Mouse (Mus musculus) fibroblast of lung, adult 2 months (primary cell): ENCODE measurements around the gene Clic1.
A peak's percentile ranks its signal among the peaks of the same experiment; 100 is the strongest.

Experiments
- DNase-seq: peaks from one replicate; pipeline ENCODE4 v3.0.0-alpha.2; 2011; ENCODE audit warnings: low read depth

Gene Clic1

DNA sequence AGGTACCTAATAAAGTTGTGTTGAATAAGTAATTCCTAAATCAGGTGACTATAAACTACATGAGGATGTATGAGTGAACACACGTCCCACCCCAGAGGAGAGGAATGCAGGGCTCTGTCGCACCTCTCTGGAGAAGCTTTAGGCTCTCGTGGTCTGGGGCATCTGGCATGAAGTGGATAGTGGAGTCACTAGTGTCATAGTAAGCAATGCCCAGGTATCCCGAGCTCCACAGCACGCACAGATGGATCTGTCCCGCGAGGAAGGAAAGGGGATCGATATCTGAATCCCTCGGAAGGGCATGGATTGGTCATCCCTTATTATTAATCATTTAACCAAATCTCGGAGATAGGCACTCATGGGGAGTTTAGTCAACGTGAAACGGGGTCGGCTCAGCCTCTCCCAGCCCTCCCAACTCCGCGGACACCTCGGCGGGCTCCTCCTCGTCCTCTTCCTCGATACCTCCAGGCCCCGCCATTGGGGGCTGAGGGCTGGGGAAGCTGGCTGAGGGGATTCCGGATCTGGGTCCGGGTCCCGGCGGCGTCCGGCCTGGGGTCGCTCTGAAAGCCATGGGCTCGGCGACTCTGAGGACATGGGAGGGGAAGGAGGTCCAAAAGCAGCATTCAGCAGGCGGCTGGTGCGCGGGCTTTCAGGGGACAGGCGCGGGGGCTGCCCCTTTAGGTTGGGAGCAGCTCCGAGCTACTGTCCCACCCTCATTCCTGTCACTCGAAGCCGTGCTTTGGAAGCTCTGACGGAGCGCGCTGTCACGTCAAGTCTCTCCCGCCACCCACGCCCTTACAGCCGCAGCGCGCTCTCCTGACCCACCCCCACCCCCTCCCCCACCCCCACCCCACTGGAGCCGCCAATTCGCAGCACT, 3.7 kb upstream of the Clic1 start:
- DNase-seq = no peak

DNA sequence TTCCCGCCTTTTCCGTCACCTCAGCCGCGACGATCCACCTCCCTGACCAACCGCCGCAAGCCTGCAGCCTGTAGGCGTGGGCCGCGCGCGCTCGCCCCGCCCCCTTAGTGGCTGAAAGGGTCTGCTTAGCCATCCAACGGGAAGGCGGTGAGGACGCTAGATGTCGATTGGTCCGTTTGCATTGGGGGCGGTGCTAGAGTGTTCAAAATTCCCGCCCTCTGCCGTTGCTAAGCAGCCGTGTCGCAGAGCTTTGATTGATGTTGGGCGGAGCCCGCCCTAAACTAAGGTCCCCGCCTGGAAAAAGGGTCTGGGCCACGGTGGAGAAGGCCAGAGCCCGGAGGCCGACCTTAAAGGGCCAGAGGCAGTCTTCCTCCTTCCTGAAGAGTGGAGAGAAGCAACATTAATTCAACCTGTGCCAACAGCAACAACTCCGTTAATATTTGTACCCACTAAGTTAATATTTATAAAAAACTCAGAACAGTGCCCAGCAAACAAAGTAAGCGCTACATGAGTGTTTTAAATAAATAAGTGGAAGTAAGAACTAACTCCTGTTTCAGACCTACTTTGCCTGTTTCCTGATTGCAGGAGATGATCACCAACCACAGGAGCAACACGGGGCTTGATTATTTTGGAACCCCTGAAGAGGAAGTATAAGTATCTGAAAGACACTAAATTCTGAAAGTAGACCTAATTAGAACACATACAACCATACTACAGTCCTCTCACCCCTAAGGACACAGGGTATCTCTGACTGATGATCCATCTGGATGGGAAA, 2.9 kb upstream of the Clic1 start, which contains the start of gene Msh5:
Gene Msh5, minus strand, starts transcription at position 65 of the 775 bp plus-strand sequence.
- DNase-seq = peak; percentile 97

GRCm38 (mm10) chr17:35047688-35048087, 2.1 kb upstream of the Clic1 start:
- DNase-seq = no peak

DNA sequence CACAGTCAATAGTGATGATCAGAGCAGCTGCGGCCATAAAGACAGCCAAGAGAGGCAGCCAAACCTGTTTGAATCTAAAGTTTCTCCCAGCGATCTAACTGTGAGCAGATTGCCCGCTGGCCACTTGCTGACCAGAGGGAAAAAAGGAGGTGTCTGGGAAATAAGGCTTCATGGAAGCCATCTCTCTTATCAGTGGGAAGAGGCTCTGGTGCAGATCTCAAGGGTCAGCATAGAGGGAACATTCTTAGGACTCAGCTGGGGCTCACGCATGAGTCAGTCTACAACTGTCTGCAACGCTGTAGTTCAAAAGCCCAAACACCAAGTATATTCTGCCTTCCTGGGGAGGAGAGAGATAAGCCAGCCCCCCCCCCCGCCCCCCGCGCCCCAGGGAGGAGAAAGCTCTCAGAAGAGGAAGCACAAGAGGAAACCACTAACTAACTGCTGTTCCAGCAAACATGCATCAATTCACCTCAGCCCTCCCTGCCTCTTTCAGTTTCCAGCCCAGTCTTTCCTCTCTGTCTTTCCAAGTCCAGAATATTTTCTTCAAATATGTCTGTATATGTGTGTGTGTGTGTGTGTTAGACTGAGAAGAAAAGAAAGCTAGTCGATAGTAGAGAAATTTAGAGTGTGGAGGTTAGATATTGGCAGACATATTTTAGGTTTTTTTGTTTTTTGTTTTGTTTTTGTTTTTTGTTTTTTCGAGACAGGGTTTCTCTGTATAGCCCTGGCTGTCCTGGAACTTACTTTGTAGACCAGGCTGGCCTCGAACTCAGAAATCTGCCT, 1.4 kb upstream of the Clic1 start:
- no peak for DNase-seq

GRCm38 (mm10) chr17:35048932-35049440, 780 bp upstream of the Clic1 start:
- DNase-seq = no peak

GRCm38 (mm10) chr17:35050126-35050750, 472 bp downstream of the Clic1 start:
- DNase-seq = no peak

GRCm38 (mm10) chr17:35051156-35052086, 1.7 kb downstream of the Clic1 start:
- DNase-seq = peak; percentile 56

DNA sequence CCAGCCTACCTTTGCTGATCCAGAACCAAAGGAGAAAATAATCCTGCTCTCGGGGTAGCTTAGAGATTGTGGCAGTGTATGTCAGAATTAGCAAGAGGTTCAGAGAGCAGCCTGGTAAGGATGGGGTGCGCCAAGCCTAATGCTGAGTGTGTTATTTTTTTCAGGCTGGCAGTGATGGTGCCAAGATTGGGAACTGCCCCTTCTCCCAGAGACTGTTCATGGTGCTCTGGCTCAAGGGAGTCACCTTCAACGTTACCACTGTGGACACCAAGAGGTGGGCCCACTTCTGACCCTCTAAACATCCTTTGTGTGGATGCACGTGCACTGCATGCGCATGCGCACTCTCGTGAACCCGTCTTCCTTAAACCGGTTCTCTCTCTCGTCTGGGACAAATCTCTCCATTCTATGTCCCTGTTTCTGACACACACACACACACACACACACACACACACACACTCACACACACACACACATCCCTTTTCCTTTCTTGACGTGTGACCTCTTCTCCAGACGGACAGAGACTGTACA, 2.6 kb downstream of the Clic1 start:
- no peak for DNase-seq

GRCm38 (mm10) chr17:35055691-35056495, 6.1 kb downstream of the Clic1 start:
- DNase-seq = no peak

DNA sequence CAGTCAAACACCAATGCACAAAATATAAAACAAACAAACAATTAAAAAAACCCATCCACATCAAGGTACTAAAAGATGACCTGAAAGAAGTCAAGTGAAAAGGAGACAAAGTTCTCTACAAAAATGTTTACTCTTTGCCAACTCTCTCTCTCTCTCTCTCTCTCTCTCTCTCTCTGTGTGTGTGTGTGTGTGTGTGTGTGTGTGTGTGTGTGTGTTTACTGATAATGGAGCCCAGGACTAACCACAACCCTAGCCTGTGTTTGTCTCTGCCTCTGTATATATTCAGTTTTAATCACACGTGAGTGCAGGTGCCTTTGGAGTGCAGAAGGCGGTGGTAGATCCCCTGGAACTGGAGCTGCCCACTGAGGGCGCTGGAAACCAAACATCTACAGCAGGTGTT, 7.3 kb downstream of the Clic1 start:
- DNase-seq = no peak

- DNase-seq = no peak
Observed at GRCm38 (mm10) chr17:35058316-35058715, 8.6 kb downstream of the Clic1 start.

GRCm38 (mm10) chr17:35058911-35059892, 9.4 kb downstream of the Clic1 start, which contains the start of gene Ddah2:
Gene Ddah2 (plus strand): TSS chr17:35059035.
- DNase-seq = peak; percentile 57

DNA sequence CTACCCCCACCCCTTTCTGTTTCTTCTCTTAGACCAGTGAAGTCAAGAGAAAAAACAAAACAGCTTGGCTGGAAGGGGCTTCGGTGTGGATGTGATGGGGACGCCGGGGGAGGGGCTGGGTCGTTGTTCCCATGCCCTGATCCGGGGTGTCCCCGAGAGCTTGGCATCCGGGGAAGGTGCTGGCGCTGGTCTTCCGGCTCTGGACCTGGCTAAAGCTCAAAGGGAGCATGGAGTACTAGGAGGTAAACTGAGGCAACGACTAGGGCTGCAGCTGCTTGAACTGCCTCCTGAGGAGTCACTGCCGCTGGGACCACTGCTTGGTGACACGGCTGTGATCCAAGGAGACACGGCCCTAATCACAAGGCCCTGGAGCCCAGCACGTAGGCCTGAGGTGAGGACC, 10.3 kb downstream of the Clic1 start:
- DNase-seq = no peak

GRCm38 (mm10) chr17:35060737-35061297, 11.1 kb downstream of the Clic1 start:
- no peak for DNase-seq

DNA sequence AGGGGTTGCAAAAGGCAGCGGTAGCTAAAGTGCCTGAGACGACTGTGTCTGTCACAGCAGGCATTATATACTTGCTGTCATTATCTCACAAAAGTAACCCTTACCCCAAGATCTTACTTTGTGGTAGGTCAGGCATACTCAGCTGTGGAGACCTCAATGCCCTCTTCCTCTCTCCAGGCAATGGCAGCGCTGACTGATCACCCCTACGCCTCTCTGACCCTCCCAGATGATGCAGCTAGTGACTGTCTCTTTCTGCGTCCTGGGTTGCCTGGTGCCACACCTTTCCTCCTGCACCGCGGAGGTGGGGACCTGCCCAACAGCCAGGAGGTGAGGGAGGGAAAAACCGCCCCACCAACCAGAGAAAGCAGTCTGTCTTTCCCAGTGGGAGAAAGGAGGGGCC, 11.5 kb downstream of the Clic1 start:
- DNase-seq = no peak

DNA sequence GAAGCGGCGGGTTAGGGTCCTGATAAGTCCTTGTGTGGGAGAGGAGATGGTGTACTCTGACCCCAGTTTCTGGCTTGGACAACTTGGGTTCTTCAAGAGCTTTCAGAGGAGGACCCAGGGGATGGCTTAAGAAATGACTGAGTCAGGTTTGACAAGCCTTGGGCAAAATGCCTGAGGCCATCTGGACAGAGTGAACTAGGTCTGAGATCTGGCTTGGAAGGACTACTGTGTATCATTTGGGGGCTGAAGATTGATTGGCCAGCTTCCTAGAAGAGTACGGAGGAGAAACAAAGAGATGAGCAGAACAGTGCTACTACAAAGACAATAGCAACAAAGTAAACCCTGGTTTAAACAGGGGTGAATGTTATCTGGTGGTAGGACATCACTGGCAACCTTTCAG, 13.7 kb downstream of the Clic1 start:
- DNase-seq = no peak

- no peak for DNase-seq
Observed at GRCm38 (mm10) chr17:35064378-35064877, 14.7 kb downstream of the Clic1 start.
